Mouse (Mus musculus): ENCODE data around the gene Sox6.

DNA sequence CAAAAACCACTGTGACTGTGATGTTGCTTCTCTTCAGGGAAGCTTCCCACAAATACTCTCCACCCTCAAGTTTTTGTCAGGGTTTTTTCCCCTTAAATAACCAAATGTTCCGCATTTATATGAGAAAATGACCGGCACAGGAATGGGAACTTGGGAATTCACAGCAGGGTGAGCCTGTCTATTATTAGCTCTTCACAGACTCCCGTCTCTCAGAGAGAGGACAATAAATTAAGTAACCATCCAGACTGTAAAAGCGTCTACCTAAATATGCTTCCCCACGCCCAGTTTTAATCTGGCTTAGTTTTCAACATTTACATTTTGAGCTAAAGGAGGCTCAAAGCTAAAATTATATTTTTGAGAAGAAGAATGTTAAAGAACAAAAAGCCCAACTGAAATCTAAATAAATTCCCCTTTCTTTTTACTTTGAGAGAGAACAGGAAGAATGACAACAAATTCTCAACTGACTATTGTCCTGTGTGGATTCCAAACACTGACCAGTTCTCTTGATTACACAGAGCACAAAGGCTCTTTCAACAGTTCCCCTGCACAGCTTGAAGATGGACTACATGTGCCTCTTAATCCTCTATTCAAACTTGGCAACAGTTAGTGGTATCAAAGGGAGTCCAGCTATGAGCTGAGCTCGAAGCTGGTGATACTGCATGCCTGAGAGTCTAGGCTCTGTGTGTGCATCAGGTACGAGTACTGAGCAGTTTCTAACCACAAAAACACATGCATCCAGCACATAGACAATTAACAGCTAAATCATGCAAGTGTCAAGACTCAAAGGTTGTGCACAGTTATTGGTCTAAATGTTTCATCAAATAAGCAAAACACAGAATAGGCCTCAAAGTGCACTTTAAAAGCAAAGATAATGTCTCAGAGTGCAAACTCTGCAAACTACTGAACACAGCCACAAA is 316.7 kb downstream of the Sox6 start:
- TF ChIP-seq POLR2A (IDR thresholded peaks at IDR 0.05; ENCODE audit: borderline replicate concordance, low read depth, low read length) (no peak), CTCF (IDR thresholded peaks at IDR 0.05; ENCODE audit: low read depth, low read length) (no peak)
